Mouse (Mus musculus): ENCODE results near the gene Gm13277. TPM values are rescaled to one million over a fixed set of nuclear protein-coding genes. Genes with fewer than 3 reads are reported as not detected.
"Not testable (repeated sequence)": the region's sequence is repeated elsewhere in the genome, so short reads cannot be mapped to it uniquely, and the experiment has no call there.

The Gm13277 gene
- polyA plus RNA-seq, 1 experiment from 2014 or later, result not detected

DNA sequence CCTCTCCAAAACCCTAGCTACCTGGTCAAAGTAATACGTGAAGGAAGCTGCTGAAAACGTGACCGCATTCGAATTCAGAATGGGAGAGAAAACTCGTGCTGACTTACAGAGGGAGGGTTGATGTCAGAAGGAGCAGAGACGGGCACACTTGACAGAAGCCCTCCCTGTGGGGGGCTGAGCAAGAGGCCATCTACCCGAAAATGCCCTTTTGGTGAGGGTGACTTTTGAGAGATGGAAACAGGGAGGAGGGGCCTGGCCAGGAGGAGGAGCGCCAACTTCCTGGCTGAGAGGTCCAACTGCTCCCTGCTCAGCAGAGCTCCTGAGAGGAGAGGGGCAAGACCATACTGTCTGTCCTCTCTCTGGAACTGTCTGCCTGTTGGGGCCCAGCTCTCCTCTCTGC, 16.8 kb downstream of the Gm13277 start, which contains the start of gene Gm13288:
TSS of gene Gm13288 (plus strand) at position 301 of the 400 bp plus-strand sequence.
- not testable (repeated sequence) for H3K9ac ChIP-seq; H3K9me3 ChIP-seq (ENCODE audit: control insufficient read depth, low read length); DNase-seq (ENCODE audit: low spot score); H3K27me3 ChIP-seq (ENCODE audit: control insufficient read depth, insufficient read depth, low read length); H3K27ac ChIP-seq; H3K36me3 ChIP-seq (replicated peaks; ENCODE audit: control insufficient read depth, insufficient read depth); H3K4me1 ChIP-seq (replicated peaks; ENCODE audit: control insufficient read depth, insufficient read depth, low read length); ATAC-seq (ENCODE audit: low FRiP score); H3K4me3 ChIP-seq (replicated peaks; ENCODE audit: low read length)
- WGBS, result no CpG with 5 or more reads among the region's 8 CpGs
- H3K4me2 ChIP-seq (replicated peaks), result peak within 1 kb of the TSS; percentile 45

DNA sequence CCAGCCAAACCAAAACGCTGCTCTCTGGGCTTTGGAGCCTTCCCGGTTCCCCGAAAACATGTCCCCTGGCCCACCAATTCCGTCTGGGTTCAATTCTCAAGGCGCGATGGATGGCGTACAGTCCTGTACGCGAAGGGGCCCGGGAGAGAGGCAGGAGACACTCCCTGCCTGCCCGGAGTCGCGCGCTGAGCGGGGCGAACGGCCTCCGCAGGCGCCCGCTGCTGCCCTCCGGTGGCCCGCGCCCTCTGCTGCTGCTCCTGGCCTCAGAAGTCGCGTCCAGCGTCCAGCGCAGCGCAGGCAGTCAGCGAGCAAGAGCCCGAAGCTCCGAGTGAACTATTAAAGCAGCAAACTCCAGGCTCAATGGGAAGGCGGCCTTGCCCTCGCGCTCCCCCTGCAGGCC, 17.3 kb downstream of the Gm13277 start:
- H3K9me3 ChIP-seq (ENCODE audit: control insufficient read depth, low read length); H3K4me3 ChIP-seq (replicated peaks; ENCODE audit: low read length); H3K27ac ChIP-seq; H3K4me1 ChIP-seq (replicated peaks; ENCODE audit: control insufficient read depth, insufficient read depth, low read length); H3K9ac ChIP-seq; H3K36me3 ChIP-seq (replicated peaks; ENCODE audit: control insufficient read depth, insufficient read depth); ATAC-seq (ENCODE audit: low FRiP score); DNase-seq (ENCODE audit: low spot score); H3K27me3 ChIP-seq (ENCODE audit: control insufficient read depth, insufficient read depth, low read length): not testable (repeated sequence)
- peak overlapping the region; percentile 45 for H3K4me2 ChIP-seq (replicated peaks)
- WGBS, result no CpG with 5 or more reads among the region's 34 CpGs

DNA sequence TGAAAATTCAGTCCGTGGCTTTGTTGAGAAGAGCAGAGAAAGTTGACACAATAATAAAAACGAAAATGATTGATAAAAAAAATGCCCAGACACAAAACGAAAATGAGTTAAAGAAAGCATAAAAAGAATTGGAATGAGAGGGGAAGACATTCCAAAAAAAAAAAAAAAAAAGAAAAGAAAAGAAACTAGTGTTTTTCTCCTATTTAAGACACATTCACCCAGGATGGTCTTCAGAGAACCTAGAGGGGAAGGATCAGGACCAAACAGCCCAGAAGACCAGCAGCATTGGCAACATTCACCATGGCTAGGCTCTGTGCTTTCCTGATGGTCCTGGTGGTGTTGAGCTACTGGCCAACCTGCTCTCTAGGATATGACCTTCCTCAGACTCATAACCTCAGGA, 27.5 kb downstream of the Gm13277 start, which contains the start of gene Ifna7:
TSS of gene Ifna7 (plus strand) at position 301 of the 400 bp plus-strand sequence.
- Histone ChIP-seq H3K9ac (no peak within 1 kb of the TSS), H3K36me3 (replicated peaks; ENCODE audit: control insufficient read depth, insufficient read depth) (no peaks in the 10 kb centered on the region), H3K4me2 (replicated peaks) (no peak within 1 kb of the TSS), H3K27ac (no peak within 1 kb of the TSS), H3K27me3 (ENCODE audit: control insufficient read depth, insufficient read depth, low read length) (no peaks in the 10 kb centered on the region), H3K4me1 (replicated peaks; ENCODE audit: control insufficient read depth, insufficient read depth, low read length) (no peaks in the 10 kb centered on the region), H3K9me3 (ENCODE audit: control insufficient read depth, low read length) (no peaks in the 10 kb centered on the region), H3K4me3 (replicated peaks; ENCODE audit: low read length) (no peak within 1 kb of the TSS)
- DNase-seq (ENCODE audit: low spot score) (no peak), ATAC-seq (ENCODE audit: low FRiP score) (no peak)
- WGBS, result 71% methylated on average over 3 of the region's 3 CpGs

DNA sequence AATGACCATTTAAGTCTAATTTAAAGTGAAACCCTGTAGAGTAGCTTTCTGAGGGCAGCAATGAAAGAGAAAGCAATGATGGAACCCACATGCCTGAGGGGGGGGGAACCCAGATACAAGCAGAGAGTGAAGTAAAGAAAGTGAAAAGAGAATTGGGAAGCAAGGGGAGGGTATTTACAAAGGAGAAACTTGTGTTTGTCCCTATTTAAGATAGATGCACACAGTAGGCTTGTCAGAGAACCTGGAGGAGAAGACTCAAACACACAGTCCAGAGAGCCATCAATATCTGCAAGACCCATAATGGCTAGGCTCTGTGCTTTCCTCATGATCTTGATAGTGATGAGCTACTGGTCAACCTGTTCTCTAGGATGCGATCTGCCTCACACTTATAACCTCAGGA, 31.2 kb downstream of the Gm13277 start, which contains the start of gene Ifna11:
TSS of gene Ifna11 (plus strand) at position 301 of the 400 bp plus-strand sequence.
- Histone ChIP-seq H3K4me1 (replicated peaks; ENCODE audit: control insufficient read depth, insufficient read depth, low read length) (no peaks in the 10 kb centered on the region), H3K27me3 (ENCODE audit: control insufficient read depth, insufficient read depth, low read length) (no peaks in the 10 kb centered on the region), H3K9ac (no peak within 1 kb of the TSS), H3K4me2 (replicated peaks) (no peak within 1 kb of the TSS), H3K4me3 (replicated peaks; ENCODE audit: low read length) (no peak within 1 kb of the TSS), H3K9me3 (ENCODE audit: control insufficient read depth, low read length) (no peaks in the 10 kb centered on the region), H3K36me3 (replicated peaks; ENCODE audit: control insufficient read depth, insufficient read depth) (no peaks in the 10 kb centered on the region), H3K27ac (no peak within 1 kb of the TSS)
- DNase-seq (ENCODE audit: low spot score), result no peak
- no peak for ATAC-seq (ENCODE audit: low FRiP score)
- WGBS, result 88% methylated on average over 1 of the region's 1 CpGs

DNA sequence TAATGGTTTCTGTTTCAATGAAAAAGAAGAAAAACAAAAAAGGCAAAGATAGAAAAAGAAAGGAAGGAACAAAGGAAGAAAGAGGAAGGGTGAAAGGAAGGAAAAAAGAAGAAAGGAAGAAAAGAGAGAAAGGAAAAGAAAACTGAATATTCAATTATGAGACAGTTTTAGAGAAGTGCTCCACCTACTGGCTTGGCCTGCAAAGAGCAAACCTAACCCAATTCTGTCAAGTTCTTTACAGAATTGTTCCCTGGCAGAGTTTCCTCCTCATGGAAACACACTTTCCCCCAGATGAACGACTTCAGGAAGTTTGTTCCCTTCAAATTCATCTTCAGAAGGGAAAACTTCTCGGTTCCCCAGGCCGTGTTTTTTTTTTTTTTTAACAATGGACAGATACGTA, 34.6 kb downstream of the Gm13277 start:
- H3K4me1 ChIP-seq (replicated peaks; ENCODE audit: control insufficient read depth, insufficient read depth, low read length), result no peaks in the 10 kb centered on the region
- H3K9me3 ChIP-seq (ENCODE audit: control insufficient read depth, low read length), result no peaks in the 10 kb centered on the region
- 24% methylated on average over 4 of the region's 4 CpGs for WGBS
- H3K27me3 ChIP-seq (ENCODE audit: control insufficient read depth, insufficient read depth, low read length), result no peaks in the 10 kb centered on the region
- H3K9ac ChIP-seq, result no peak overlapping the region
- ATAC-seq (ENCODE audit: low FRiP score) (no peak), DNase-seq (ENCODE audit: low spot score) (peak; percentile 32)
- no peak overlapping the region for H3K4me2 ChIP-seq (replicated peaks)
- H3K4me3 ChIP-seq (replicated peaks; ENCODE audit: low read length), result no peak overlapping the region
- no peaks in the 10 kb centered on the region for H3K36me3 ChIP-seq (replicated peaks; ENCODE audit: control insufficient read depth, insufficient read depth)
- no peak overlapping the region for H3K27ac ChIP-seq

DNA sequence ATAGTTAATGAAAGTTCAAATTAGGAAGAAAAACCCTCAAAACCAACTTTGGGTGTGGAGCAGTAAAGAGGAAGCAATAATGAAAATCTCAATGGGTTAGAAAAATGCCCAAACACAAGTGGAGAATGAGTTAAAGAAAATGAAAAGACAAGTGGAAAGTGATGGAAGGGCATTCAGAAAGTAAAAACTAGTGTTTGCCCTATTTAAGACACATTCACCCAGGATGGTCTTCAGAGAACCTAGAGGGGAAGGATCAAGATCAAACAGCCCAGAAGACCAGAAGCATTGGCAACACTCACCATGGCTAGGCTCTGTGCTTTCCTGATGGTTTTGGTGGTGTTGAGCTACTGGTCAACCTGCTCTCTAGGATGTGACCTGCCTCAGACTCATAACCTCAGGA, 38.7 kb downstream of the Gm13277 start, which contains the start of gene Ifna6:
TSS of gene Ifna6 (plus strand) at position 301 of the 400 bp plus-strand sequence.
- not testable (repeated sequence) for H3K27ac ChIP-seq; ATAC-seq (ENCODE audit: low FRiP score); H3K4me3 ChIP-seq (replicated peaks; ENCODE audit: low read length)

DNA sequence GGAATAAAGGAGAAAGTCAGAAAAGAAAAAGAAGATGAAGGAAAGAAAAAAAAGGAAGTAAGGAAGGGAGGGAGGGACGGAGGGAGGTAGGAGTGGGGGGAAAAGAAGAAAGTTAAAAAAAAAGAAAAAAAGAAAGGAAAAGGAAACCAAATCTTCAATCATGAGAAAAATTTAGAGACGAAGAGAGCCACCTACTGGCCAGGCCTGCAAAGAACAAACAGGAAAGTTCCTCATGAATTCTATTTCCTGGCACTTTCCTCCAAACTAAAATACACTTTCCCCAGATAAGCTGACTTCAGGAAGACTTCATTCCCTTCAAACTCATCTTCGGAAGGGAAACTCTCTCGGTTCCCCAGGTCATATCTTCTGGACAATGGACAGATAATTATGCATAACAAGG, 42.1 kb downstream of the Gm13277 start:
- Histone ChIP-seq H3K9me3 (ENCODE audit: control insufficient read depth, low read length) (no peaks in the 10 kb centered on the region), H3K36me3 (replicated peaks; ENCODE audit: control insufficient read depth, insufficient read depth) (no peaks in the 10 kb centered on the region), H3K4me3 (replicated peaks; ENCODE audit: low read length) (no peak overlapping the region), H3K9ac (no peak overlapping the region), H3K27ac (no peak overlapping the region), H3K4me1 (replicated peaks; ENCODE audit: control insufficient read depth, insufficient read depth, low read length) (no peaks in the 10 kb centered on the region), H3K4me2 (replicated peaks) (no peak overlapping the region), H3K27me3 (ENCODE audit: control insufficient read depth, insufficient read depth, low read length) (no peaks in the 10 kb centered on the region)
- 34% methylated on average over 4 of the region's 4 CpGs for WGBS
- ATAC-seq (ENCODE audit: low FRiP score), result no peak
- DNase-seq (ENCODE audit: low spot score), result peak; percentile 59

More for the DNA sequence above, 38.7 kb downstream of the Gm13277 start, which contains the start of gene Ifna6:
- not testable (repeated sequence) for H3K9ac ChIP-seq; H3K36me3 ChIP-seq (replicated peaks; ENCODE audit: control insufficient read depth, insufficient read depth); H3K27me3 ChIP-seq (ENCODE audit: control insufficient read depth, insufficient read depth, low read length); H3K4me1 ChIP-seq (replicated peaks; ENCODE audit: control insufficient read depth, insufficient read depth, low read length); H3K4me2 ChIP-seq (replicated peaks); H3K9me3 ChIP-seq (ENCODE audit: control insufficient read depth, low read length); DNase-seq (ENCODE audit: low spot score)

DNA sequence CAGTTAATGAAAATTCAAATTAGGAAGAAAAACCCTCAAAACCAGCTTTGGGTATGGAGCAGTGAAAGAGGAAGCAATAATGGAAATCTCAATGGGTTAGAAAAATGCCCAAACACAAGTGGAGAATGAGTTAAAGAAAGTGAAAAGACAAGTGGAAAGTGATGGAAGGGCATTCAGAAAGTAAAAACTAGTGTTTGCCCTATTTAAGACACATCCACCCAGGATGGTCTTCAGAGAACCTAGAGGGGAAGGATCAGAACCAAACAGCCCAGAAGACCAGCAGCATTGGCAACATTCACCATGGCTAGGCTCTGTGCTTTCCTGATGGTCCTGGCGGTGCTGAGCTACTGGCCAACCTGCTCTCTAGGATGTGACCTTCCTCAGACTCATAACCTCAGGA, 46.8 kb downstream of the Gm13277 start, which contains the start of gene Ifna5:
TSS of gene Ifna5 (plus strand) at position 301 of the 400 bp plus-strand sequence.
- not testable (repeated sequence) for H3K27ac ChIP-seq; H3K4me2 ChIP-seq (replicated peaks); H3K4me3 ChIP-seq (replicated peaks; ENCODE audit: low read length); H3K9ac ChIP-seq; DNase-seq (ENCODE audit: low spot score); ATAC-seq (ENCODE audit: low FRiP score); H3K27me3 ChIP-seq (ENCODE audit: control insufficient read depth, insufficient read depth, low read length); H3K36me3 ChIP-seq (replicated peaks; ENCODE audit: control insufficient read depth, insufficient read depth); H3K9me3 ChIP-seq (ENCODE audit: control insufficient read depth, low read length); H3K4me1 ChIP-seq (replicated peaks; ENCODE audit: control insufficient read depth, insufficient read depth, low read length)
- WGBS, result 73% methylated on average over 1 of the region's 1 CpGs
